Mouse (Mus musculus) C2C12 (cell line): ENCODE measurements at regions not wholly inside any gene's neighbourhood (a gene's known extent, or its start where the extent isn't known, plus 50 kb on each side); places are given as distances from the start of the nearest gene placed in this dataset.

Source experiments
- H3K27me3 ChIP-seq: one replicate; pipeline ENCODE4 v1.6.1; 2011; ENCODE audit not compliant: control insufficient read depth, insufficient read depth, insufficient read length
- H3K36me3 ChIP-seq: one replicate; pipeline ENCODE4 v1.6.1; 2011; ENCODE audit not compliant: control insufficient read depth, insufficient read depth
- H3K4me3 ChIP-seq: one replicate; pipeline ENCODE4 v1.5.1; 2011; ENCODE audit warnings: mild to moderate bottlenecking, control low read depth; ENCODE audit not compliant: poor library complexity, insufficient read depth, severe bottlenecking
- H3K79me2 ChIP-seq: one replicate; pipeline ENCODE4 v1.6.1; 2011; ENCODE audit not compliant: control insufficient read depth, insufficient read depth
- H3K79me3 ChIP-seq: one replicate; pipeline ENCODE4 v1.6.1; 2011; ENCODE audit warnings: low read depth, control low read depth
- H3ac ChIP-seq: one replicate; pipeline ENCODE3; 2011; ENCODE audit warnings: low read depth; ENCODE audit not compliant: control insufficient read depth, insufficient read length
- CEBPB ChIP-seq: IDR thresholded peaks from one replicate; pipeline ENCODE4 v1.6.1; 2011; ENCODE audit warnings: low read depth, mild to moderate bottlenecking, control low read depth, moderate library complexity
- CTCF ChIP-seq: IDR thresholded peaks from one replicate; pipeline ENCODE4 v1.5.1; 2011; ENCODE audit not compliant: control insufficient read depth, insufficient read depth, insufficient read length
- FOSL1 ChIP-seq: IDR thresholded peaks from one replicate; pipeline ENCODE4 v1.8.0; 2011; ENCODE audit warnings: mild to moderate bottlenecking, low read length; ENCODE audit not compliant: poor library complexity, insufficient read depth, severe bottlenecking
- MAX ChIP-seq: IDR thresholded peaks from one replicate; pipeline ENCODE4 v1.6.1; 2011; ENCODE audit warnings: mild to moderate bottlenecking, control low read depth
- MYOD1 ChIP-seq: IDR thresholded peaks from one replicate; pipeline ENCODE4 v1.6.1; 2011; ENCODE audit warnings: low read depth; ENCODE audit not compliant: control insufficient read depth, insufficient read length
- MYOG ChIP-seq: IDR thresholded peaks from one replicate; pipeline ENCODE4 v1.6.1; 2011; ENCODE audit not compliant: control insufficient read depth, insufficient read length; ENCODE audit errors: extremely low read depth
- USF1 ChIP-seq: IDR thresholded peaks from one replicate; pipeline ENCODE4 v1.6.1; 2011; ENCODE audit warnings: low read depth, mild to moderate bottlenecking, control low read depth, moderate library complexity

DNA sequence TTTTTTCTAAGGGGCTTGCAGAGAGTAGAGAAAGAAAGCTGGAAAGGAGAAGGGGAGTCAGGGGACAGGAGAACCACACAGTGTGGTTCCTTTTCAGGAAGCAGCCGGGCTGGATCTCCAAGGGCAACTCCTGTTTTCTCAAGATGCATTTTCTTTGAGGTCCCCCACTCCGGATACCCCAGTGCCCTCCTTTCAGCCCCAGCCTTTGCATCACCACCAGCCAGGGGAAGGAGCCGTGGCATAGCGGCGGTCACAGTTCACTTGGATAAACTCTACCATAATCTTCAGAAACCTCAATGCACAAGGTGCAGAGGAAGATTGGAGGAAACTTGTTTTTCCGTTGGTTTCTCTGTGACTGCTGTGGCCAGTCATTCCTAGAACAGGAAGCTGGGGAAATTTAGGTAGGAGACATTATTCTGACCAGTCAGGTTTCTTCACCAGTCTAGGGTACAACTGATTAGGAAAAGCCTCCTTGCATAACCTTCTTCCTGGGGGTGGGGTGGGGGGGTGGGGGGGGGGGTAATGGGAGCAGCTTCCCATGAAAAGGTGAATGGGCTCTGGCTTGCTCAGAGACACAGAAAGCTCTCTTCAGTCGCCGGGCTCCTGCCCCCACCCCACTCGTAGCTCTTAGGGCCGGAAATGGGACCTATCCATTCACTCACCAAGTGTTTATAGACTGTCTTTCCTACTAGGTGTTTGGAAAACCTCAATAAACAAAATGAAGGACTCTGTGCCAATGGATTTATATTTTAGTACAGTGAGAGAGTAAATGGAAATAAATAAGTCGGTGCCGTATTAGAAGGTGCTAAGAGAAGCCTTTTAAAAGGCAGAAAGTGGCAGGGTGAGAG, 196.6 kb downstream of the Gsdmc2 start:
- TF ChIP-seq CTCF = no peak
- TF ChIP-seq MYOD1 = no peak
- TF ChIP-seq MYOG = no peak
- no peak overlapping the region for H3K4me3 ChIP-seq
- no peaks in the 10 kb centered on the region for H3K79me3 ChIP-seq
- no peaks in the 10 kb centered on the region for H3K79me2 ChIP-seq
- H3K36me3 ChIP-seq = no peaks in the 10 kb centered on the region
- H3ac ChIP-seq = no peak overlapping the region
- H3K27me3 ChIP-seq = no peaks in the 10 kb centered on the region

DNA sequence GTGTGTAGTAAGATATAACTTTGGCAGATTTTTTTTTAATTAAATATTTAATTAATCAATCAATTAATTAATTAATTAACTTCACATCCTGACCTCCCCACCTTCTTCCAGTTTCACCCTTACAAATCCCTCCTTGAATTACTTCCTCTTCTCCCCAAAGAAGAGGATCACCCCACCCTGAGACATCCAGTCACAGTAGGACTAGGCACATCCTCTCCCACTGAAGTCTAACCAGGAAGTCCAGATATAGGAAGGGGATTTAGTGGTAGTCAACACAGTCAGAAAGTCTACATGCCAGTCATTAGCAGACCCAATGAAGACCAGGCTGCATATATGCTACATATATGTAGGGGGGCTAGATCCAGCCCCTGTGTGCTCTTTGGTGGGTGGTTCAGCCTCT, 220.2 kb downstream of the Gsdmc2 start:
- Histone ChIP-seq H3K4me3 (no peak overlapping the region), H3K36me3 (no peaks in the 10 kb centered on the region), H3K27me3 (no peaks in the 10 kb centered on the region), H3ac (no peak overlapping the region), H3K79me2 (no peaks in the 10 kb centered on the region), H3K79me3 (no peaks in the 10 kb centered on the region)
- no peak for TF ChIP-seq MYOG

DNA sequence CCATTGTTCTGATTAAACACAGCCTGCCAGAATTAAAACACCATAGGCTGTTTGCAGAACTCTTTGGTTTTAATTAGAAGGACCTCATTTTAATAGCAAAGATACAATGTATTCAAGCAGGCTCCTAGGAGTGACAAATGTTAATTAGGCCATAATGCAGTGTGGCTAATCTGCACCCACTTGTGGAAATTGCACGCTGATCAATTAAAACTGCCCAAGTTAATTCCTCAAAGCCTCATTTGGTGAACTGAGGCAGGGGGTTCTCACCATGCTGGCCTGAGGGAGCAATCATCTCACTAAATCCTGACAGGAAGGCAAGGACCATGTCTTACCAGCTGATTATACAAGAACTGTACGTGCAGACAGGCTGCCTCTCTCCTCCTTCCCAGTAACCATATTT, 220.7 kb downstream of the Gsdmc2 start:
- Histone ChIP-seq H3K36me3 (no peaks in the 10 kb centered on the region), H3K79me2 (no peaks in the 10 kb centered on the region), H3ac (no peak overlapping the region), H3K79me3 (no peaks in the 10 kb centered on the region), H3K4me3 (no peak overlapping the region), H3K27me3 (no peaks in the 10 kb centered on the region)
- no peak for TF ChIP-seq CEBPB
- TF ChIP-seq MYOD1 = no peak
- TF ChIP-seq CTCF = no peak
- no peak for TF ChIP-seq USF1
- no peak for TF ChIP-seq MYOG
- TF ChIP-seq FOSL1 = no peak
- TF ChIP-seq MAX = no peak

DNA sequence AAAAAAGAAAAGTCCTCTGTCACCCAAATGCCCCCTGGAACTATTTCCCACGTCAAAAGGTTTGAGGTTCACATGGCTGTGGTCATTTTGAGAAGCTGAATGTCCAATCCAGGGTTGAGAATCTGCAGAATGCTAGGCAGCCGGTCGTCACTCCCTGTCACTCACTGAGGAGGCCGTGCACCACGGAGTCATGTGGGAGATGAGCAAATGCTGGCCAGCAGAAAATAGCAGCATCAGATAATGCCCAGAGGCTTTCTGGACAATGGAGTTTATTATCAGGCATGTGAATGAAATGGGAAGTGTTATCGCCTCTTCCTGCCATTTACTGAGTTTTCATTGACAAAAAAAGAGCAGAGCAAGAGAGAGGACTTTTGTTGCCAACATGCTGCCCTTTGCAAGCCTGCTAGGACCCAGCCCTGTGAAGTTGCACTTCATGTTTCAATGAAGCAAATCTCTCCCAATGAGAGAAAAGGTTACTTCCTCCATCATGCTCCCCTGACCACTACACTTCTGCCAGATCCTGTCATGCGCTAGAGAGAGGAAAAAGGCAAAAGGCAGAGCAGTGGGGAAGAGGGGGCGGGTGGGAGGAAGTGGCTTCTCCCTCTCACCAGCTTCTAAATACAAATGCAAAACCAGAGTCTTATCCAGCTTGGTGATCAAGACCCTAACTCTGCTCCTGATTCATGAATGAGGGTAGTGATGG, 228.3 kb downstream of the Gsdmc2 start:
- Histone ChIP-seq H3K79me3 (no peaks in the 10 kb centered on the region), H3K79me2 (no peaks in the 10 kb centered on the region), H3K4me3 (no peak overlapping the region), H3K36me3 (no peaks in the 10 kb centered on the region), H3ac (no peak overlapping the region), H3K27me3 (no peaks in the 10 kb centered on the region)
- TF ChIP-seq MAX (no peak), CEBPB (no peak), CTCF (no peak), FOSL1 (no peak), MYOG (no peak), MYOD1 (no peak), USF1 (no peak)

DNA sequence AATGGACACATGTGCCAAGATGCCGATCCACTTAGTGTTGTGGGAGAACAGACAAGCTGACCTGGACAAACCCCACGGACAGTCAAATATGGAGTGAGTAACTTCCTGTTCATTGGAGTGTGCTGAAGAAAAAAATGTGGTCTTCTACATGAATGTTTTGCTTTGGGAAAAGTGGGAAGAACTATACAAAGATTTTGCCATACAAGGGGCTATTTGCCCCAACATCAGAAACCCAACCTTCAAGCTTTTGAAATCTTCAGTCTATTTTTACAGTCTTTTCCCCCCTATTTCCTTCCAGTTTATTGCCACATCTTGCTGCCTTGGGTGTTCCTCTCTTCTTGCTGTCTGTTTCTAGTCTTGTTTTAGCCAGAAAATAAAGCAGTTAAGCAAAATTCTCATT, 230.8 kb downstream of the Gsdmc2 start:
- Histone ChIP-seq H3K36me3 (no peaks in the 10 kb centered on the region), H3ac (no peak overlapping the region), H3K27me3 (no peaks in the 10 kb centered on the region), H3K4me3 (no peak overlapping the region), H3K79me3 (no peaks in the 10 kb centered on the region), H3K79me2 (no peaks in the 10 kb centered on the region)
- TF ChIP-seq FOSL1 = no peak
- TF ChIP-seq MAX = no peak
- TF ChIP-seq MYOD1 = no peak
- no peak for TF ChIP-seq USF1
- no peak for TF ChIP-seq MYOG
- no peak for TF ChIP-seq CTCF
- no peak for TF ChIP-seq CEBPB

DNA sequence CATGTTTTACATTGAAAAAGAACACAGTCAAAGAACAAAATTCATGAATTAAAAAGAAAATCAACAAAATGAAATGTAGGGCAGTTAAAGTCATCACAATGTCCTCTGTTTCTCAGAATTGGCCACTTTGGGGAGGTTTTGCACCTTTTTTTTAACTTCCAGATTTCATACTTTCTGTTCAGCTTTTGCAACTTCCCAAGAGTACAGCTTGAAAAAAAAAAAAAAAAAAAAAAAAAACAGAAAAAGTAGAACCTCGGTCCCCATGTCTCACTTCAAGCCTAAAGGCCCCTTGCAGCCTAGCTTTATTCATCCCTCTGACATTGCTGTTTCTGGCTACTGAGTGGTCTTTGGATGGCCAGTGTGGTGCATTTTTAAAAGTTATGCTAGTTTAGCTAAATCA, 231.9 kb downstream of the Gsdmc2 start:
- TF ChIP-seq USF1 (no peak), CEBPB (no peak), MYOD1 (no peak), MYOG (no peak), MAX (no peak), FOSL1 (no peak)
- H3ac ChIP-seq = no peak overlapping the region

More for the DNA sequence above, 231.9 kb downstream of the Gsdmc2 start:
- Histone ChIP-seq H3K79me3 (no peaks in the 10 kb centered on the region), H3K4me3 (no peak overlapping the region), H3K36me3 (no peaks in the 10 kb centered on the region), H3K79me2 (no peaks in the 10 kb centered on the region), H3K27me3 (no peaks in the 10 kb centered on the region)
